Mouse (Mus musculus): ENCODE results near the gene Slc4a2.

DNA sequence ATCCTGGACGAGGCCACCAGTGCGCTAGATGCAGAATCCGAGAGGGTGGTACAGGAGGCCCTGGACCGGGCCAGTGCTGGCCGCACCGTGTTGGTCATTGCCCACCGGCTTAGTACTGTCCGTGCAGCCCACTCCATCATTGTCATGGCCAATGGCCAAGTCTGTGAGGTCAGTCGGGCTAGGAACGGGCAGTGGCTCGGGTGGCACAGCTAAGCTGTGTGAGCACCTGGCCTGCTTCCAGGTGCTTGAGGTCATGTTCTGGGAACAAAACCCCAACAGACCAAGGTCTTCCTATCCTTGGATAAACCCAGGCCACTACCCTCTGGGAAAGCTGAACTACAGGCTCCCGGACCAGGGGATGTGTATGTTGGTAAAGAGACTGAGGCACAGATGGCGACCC lies 15.0 kb upstream of the Slc4a2 start:
- TF ChIP-seq CTCF (IDR thresholded peaks at IDR 0.05; ENCODE audit: borderline replicate concordance, insufficient read depth, low read depth, low read length) (no peak), POLR2A (IDR thresholded peaks at IDR 0.05; ENCODE audit: borderline replicate concordance, insufficient read depth, low read length) (no peak)
